Mouse (Mus musculus): Measurements from ENCODE around the gene Padi6.

The Padi6 gene

GRCm38 (mm10) chr4:140708297-140708927 lies 34.0 kb downstream of the Padi6 start:
- in situ Hi-C loops (cut with MboI), result no loop called here

- in situ Hi-C loops (cut with MboI), result no loop called here
Measured at GRCm38 (mm10) chr4:140707615-140708014, 34.8 kb downstream of the Padi6 start.

- in situ Hi-C loops (cut with MboI), result no loop called here
Measured at GRCm38 (mm10) chr4:140704166-140704565, 38.3 kb downstream of the Padi6 start.

- in situ Hi-C loops (cut with MboI), result no loop called here
Measured at GRCm38 (mm10) chr4:140703636-140704035, 38.8 kb downstream of the Padi6 start.

- in situ Hi-C loops (cut with MboI), result no loop called here
Measured at GRCm38 (mm10) chr4:140702611-140703327, 39.7 kb downstream of the Padi6 start.

GRCm38 (mm10) chr4:140701716-140702561 lies 40.5 kb downstream of the Padi6 start:
- in situ Hi-C loops (cut with MboI), result no loop called here

- in situ Hi-C loops (cut with MboI), result no loop called here
Measured at GRCm38 (mm10) chr4:140701049-140701715, 41.3 kb downstream of the Padi6 start.

- in situ Hi-C loops (cut with MboI), result no loop called here
Measured at GRCm38 (mm10) chr4:140700269-140701018, 42.0 kb downstream of the Padi6 start, which contains the start of gene Rcc2. Gene Rcc2, plus strand, starts transcription at chr4:140700541.

- in situ Hi-C loops (cut with MboI), result no loop called here
Measured at GRCm38 (mm10) chr4:140699441-140700127, 42.9 kb downstream of the Padi6 start.

GRCm38 (mm10) chr4:140695675-140696585 lies 46.5 kb downstream of the Padi6 start:
- in situ Hi-C loops (cut with MboI), result no loop called here

GRCm38 (mm10) chr4:140695146-140695545 lies 47.3 kb downstream of the Padi6 start:
- in situ Hi-C loops (cut with MboI), result no loop called here

- in situ Hi-C loops (cut with MboI), result no loop called here
Measured at GRCm38 (mm10) chr4:140694551-140695060, 47.8 kb downstream of the Padi6 start.

GRCm38 (mm10) chr4:140693513-140693912 lies 48.9 kb downstream of the Padi6 start:
- in situ Hi-C loops (cut with MboI), result no loop called here

- in situ Hi-C loops (cut with MboI), result no loop called here
Measured at GRCm38 (mm10) chr4:140691481-140691880, 51.0 kb downstream of the Padi6 start.

GRCm38 (mm10) chr4:140689873-140690655 lies 52.4 kb downstream of the Padi6 start:
- in situ Hi-C loops (cut with MboI), result no loop called here

GRCm38 (mm10) chr4:140688826-140689425 lies 53.5 kb downstream of the Padi6 start:
- in situ Hi-C loops (cut with MboI), result no loop called here

- in situ Hi-C loops (cut with MboI), result no loop called here
Measured at GRCm38 (mm10) chr4:140688044-140688825, 54.2 kb downstream of the Padi6 start.
